Mouse (Mus musculus) neural tube, embryonic 11.5 days (tissue): ENCODE results near the gene Eno2. TPM values are rescaled to one million over a fixed set of nuclear protein-coding genes. Genes with fewer than 3 reads are reported as not detected.
A peak's percentile ranks its signal among the peaks of the same experiment; 100 is the strongest.

Experiments
- ATAC-seq: fragments of 200-750 bp; cut with Nextera tagmentation; 2 replicates; pipeline ENCODE4 v1.8.0; 2017; ENCODE audit warnings: moderate number of reproducible peaks, mild to moderate bottlenecking, moderate TSS enrichment, moderate library complexity; ENCODE audit not compliant: insufficient read depth, low FRiP score, low TSS enrichment
- DNase-seq: peaks from one replicate; pipeline ENCODE4 v3.0.0-alpha.2; 2015; ENCODE audit warnings: low spot score
- H3K27ac ChIP-seq: fragments of 300-500 bp; sonication (generic); 2 replicates; pipeline ENCODE4 v1.5.1; 2014; ENCODE audit warnings: low read depth, mild to moderate bottlenecking, low read length
- H3K27me3 ChIP-seq: fragments of 300-500 bp; sonication (generic); 2 replicates; pipeline ENCODE4 v1.6.1; 2014; ENCODE audit warnings: mild to moderate bottlenecking, low read length, mixed read lengths; ENCODE audit not compliant: control insufficient read depth, insufficient read depth
- H3K36me3 ChIP-seq: fragments of 300-500 bp; sonication (generic); 2 replicates; pipeline ENCODE4 v1.6.1; 2014; ENCODE audit warnings: mild to moderate bottlenecking, low read length, moderate library complexity, mixed read lengths; ENCODE audit not compliant: control insufficient read depth, insufficient read depth
- H3K4me1 ChIP-seq: fragments of 300-500 bp; sonication (generic); 2 replicates; pipeline ENCODE4 v1.6.1; 2014; ENCODE audit warnings: low read length, mixed read lengths; ENCODE audit not compliant: control insufficient read depth, insufficient read depth
- H3K4me2 ChIP-seq: fragments of 300-500 bp; sonication (generic); 2 replicates; pipeline ENCODE4 v1.6.1; 2014; ENCODE audit warnings: low read depth, mild to moderate bottlenecking, moderate library complexity
- H3K4me3 ChIP-seq: fragments of 300-500 bp; sonication (generic); 2 replicates; pipeline ENCODE4 v1.5.1; 2014; ENCODE audit warnings: low read depth, low read length
- H3K9ac ChIP-seq: fragments of 300-500 bp; sonication (generic); 2 replicates; pipeline ENCODE4 v1.6.1; 2014; ENCODE audit warnings: mild to moderate bottlenecking, low read length
- H3K9me3 ChIP-seq: fragments of 300-500 bp; sonication (generic); 2 replicates; pipeline ENCODE4 v1.6.1; 2016; ENCODE audit warnings: low read length; ENCODE audit not compliant: control insufficient read depth
- WGBS: fragments of 180-500 bp; shearing (Covaris S2); extraction: QIAGEN DNeasy Blood & Tissue Kit; methylation state at CpG from one replicate; pipeline ENCODE4 v1.1.7; 2014; 5-methylcytosine and 5-hydroxymethylcytosine counted together
- polyA plus RNA-seq: library from polyadenylated mRNA; unstranded; fragments of >200 nt; fragmentation: Nextera tagmentation; extraction: Ambion mirVana; gene quantifications from 2 replicates; pipeline ENCODE4 v1.2.1, GENCODE M21; 2014

Eno2 gene
- 8.5 and 9.8 TPM in 2 replicates for polyA plus RNA-seq

DNA sequence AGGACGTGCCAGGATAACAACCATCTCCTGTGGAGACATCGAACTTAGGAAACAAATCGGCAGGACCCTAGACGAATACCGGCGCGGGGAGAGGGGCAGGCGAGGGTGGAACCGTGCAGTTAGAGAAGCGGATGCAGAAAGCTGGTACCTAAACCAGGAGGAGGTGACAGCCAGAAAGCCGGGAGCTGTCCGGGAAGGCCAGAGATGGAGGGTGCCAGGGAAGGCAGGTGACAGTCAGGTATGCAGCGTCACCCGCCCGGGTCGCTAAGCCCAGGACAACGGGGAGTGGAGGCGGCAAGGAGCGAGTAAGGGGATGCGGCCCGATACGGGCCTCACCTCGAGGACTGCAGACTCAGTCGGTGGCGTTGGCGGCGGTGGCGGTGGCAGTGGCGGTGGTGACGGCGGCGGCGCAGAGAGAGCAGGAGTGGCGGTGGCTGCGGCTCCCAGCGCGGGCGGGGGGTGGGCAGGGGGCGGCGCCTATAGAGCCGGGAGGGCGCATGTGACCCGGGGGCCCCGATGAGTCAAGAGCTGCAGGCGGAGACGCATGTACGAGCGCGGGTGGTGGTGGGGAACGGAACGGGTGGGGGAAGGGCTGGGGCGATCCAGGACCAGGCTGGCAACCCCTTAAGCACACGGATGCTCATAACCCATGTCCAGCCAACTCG, at the start of gene Eno2:
Eno2 (minus strand) TSS at position 573 of the 665 bp plus-strand sequence.
- Histone ChIP-seq H3K36me3 (no peaks in the 10 kb centered on the region), H3K9me3 (no peaks in the 10 kb centered on the region), H3K9ac (peak within 1 kb of the TSS; percentile 64), H3K4me2 (peak within 1 kb of the TSS; percentile 86), H3K27me3 (peaks cover 10% of the 10 kb centered on the region), H3K27ac (no peak within 1 kb of the TSS), H3K4me3 (peak within 1 kb of the TSS; percentile 44), H3K4me1 (peaks cover 14% of the 10 kb centered on the region; the same call in 1 of the 2 replicates)
- WGBS, result under 1% methylated on average over 45 of the region's 54 CpGs
- DNase-seq (peak; percentile 63), ATAC-seq (peak; percentile 77)

DNA sequence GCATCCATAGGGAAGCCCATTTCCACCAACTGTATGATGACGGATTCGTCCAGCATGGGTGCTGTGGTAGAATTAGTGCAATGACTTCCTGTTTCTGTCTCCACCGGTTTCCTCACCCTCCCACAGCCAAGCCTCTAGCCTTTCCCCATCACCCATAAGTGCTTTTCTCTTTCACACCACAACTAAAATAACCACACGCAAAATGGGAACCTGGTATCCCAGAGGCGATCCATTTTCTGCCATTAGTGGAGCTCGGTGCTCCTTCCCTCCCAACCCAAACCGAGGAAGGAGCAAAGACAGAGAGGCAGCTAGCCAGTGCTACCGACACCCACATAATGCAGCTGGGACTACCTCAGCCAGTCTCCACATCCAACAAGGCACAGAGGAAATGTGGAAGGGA, 48.5 kb upstream of the Eno2 start:
- Histone ChIP-seq H3K4me2 (no peak overlapping the region), H3K4me1 (no peaks in the 10 kb centered on the region), H3K9me3 (no peaks in the 10 kb centered on the region), H3K27me3 (no peaks in the 10 kb centered on the region), H3K27ac (no peak overlapping the region), H3K4me3 (no peak overlapping the region), H3K9ac (no peak overlapping the region), H3K36me3 (peaks cover 28% of the 10 kb centered on the region)
- DNase-seq (no peak), ATAC-seq (no peak)
- 93% methylated on average over 8 of the region's 8 CpGs for WGBS

DNA sequence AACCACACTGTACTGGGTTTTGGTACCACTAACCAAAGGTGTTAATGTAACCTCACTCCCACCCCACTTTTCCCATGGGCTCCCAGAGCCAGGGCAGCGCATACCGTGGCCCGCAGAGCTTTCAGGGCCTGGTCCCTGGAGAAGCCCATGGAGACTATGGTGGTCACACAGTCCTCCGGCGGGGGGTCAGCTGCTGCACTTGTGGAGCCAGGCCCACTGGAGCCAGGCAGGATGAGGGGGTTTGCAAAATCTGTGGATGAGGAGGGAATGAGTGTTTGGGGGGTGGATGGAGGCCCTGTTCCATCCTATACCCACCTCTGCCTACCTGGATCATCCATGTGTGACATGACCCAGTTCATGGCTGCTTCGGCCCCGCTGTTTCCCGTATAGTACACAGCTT, 48.1 kb upstream of the Eno2 start:
- H3K9me3 ChIP-seq, result no peaks in the 10 kb centered on the region
- H3K36me3 ChIP-seq, result peaks cover 28% of the 10 kb centered on the region
- H3K27ac ChIP-seq, result no peak overlapping the region
- no peaks in the 10 kb centered on the region for H3K27me3 ChIP-seq
- H3K4me2 ChIP-seq, result no peak overlapping the region
- DNase-seq, result no peak
- no peak overlapping the region for H3K9ac ChIP-seq
- 94% methylated on average over 8 of the region's 8 CpGs for WGBS
- no peaks in the 10 kb centered on the region; the same call in 1 of the 2 replicates for H3K4me1 ChIP-seq
- no peak overlapping the region for H3K4me3 ChIP-seq
- no peak for ATAC-seq

DNA sequence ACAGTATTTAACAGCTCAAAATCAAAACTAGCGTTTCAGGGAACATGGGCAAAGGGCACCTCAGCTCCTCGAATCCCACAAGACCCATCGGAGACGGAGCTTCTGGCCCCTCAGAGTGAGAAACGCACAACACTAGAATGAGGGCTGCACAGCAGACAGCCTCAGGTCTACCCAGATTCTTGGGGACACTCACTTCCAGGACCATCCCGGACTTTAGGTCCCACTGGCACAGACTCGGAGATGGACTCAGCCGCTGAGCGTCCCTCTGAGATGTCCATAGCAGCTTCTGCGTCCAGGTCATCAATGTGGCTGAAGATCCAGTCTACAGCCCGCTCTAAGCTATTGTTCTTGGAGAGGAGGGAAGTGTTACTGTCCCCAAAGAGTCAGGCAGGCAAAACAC, 47.7 kb upstream of the Eno2 start:
- 95% methylated on average over 11 of the region's 11 CpGs for WGBS
- H3K9ac ChIP-seq, result no peak overlapping the region
- H3K4me1 ChIP-seq, result no peaks in the 10 kb centered on the region; the same call in 1 of the 2 replicates
- no peak overlapping the region for H3K4me2 ChIP-seq
- ATAC-seq (no peak), DNase-seq (no peak)
- no peaks in the 10 kb centered on the region for H3K27me3 ChIP-seq
- H3K9me3 ChIP-seq, result no peaks in the 10 kb centered on the region
- no peak overlapping the region for H3K4me3 ChIP-seq
- peaks cover 28% of the 10 kb centered on the region for H3K36me3 ChIP-seq
- H3K27ac ChIP-seq, result no peak overlapping the region

DNA sequence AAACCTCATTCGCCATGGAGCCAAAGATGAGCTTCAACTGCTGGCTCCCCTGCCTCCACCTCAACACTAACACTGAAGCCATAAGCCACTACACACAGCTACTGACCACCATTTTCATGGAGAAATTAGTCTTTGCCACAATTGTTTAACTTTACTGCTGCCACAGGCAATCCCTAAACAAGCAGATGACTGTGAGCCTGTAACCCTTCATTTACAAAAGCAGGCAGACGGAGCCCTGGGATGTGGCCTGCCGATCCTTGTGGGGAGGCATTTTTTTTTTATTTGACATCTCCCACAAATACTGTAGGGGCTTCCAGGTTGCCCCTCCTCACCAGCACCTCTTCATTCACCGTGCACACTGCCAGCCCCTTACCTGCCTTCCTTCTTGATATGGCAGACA, 47.1 kb upstream of the Eno2 start:
- no peak overlapping the region for H3K27ac ChIP-seq
- H3K4me3 ChIP-seq, result no peak overlapping the region
- H3K27me3 ChIP-seq, result no peaks in the 10 kb centered on the region
- no peak overlapping the region for H3K9ac ChIP-seq
- 83% methylated on average over 4 of the region's 4 CpGs for WGBS
- no peak for DNase-seq
- H3K4me1 ChIP-seq, result no peaks in the 10 kb centered on the region; the same call in 1 of the 2 replicates
- no peaks in the 10 kb centered on the region for H3K9me3 ChIP-seq
- H3K4me2 ChIP-seq, result no peak overlapping the region
- no peak for ATAC-seq
- peaks cover 30% of the 10 kb centered on the region for H3K36me3 ChIP-seq

DNA sequence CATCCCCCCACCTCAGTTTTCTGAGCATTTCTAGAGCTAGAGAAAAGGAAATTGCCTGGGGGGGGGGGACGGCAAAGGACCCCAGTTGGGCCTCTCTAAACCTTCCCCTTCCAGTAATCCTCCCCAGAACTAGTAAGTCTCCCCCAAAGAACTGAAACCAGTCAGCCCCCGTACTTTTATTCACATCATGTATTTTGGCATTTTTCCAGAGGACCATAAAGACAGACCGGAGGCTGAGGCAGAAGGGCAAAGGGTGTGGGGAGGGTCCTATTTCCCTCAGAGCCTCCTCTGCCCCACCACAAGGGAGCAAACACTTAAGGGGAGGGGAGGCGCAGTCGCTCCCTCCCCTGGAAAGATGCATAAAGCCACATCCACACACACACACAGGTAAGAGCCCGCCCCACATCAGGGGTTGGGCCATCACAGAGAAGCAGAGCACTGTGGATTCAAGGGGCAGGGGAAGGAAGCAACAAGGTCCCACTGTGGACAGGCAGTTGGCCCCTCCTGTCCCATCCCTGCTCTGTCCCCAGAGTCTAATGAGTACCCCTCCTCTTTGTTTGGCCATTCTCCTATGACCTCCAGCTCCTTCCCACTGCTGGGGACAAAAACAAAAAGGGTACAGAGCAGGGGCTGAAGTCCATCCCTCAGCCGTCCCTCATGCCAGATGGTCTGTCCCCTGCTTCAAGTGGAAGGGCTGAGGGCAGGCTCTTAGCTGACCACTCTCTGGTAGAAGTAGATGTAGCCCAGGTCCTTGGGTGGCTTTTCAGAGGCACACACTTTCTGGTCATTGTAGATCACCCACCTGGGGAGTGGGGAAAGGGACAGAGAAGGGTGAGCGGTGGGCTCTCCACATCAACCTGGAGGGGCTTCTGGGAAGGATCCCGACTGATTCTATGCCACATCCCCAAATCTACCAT, 45.6 kb upstream of the Eno2 start:
- no peak overlapping the region for H3K4me3 ChIP-seq
- H3K9ac ChIP-seq, result 0 out of 2 replicates have a peak overlapping the region, but pooled peaks have one; percentile 32
- H3K27me3 ChIP-seq, result no peaks in the 10 kb centered on the region
- peaks cover 27% of the 10 kb centered on the region for H3K36me3 ChIP-seq
- H3K4me2 ChIP-seq, result no peak overlapping the region
- H3K9me3 ChIP-seq, result no peaks in the 10 kb centered on the region
- no peak overlapping the region for H3K27ac ChIP-seq
- no peaks in the 10 kb centered on the region; the same call in none of the 2 replicates for H3K4me1 ChIP-seq
- ATAC-seq, result no peak
- 76% methylated on average over 9 of the region's 9 CpGs for WGBS
- DNase-seq, result no peak

- Histone ChIP-seq H3K4me1 (peaks cover 3% of the 10 kb centered on the region), H3K27ac (no peak overlapping the region; the same call in 1 of the 2 replicates)
Measured at GRCm38 (mm10) chr6:124814448-124814847, 45.0 kb upstream of the Eno2 start.

DNA sequence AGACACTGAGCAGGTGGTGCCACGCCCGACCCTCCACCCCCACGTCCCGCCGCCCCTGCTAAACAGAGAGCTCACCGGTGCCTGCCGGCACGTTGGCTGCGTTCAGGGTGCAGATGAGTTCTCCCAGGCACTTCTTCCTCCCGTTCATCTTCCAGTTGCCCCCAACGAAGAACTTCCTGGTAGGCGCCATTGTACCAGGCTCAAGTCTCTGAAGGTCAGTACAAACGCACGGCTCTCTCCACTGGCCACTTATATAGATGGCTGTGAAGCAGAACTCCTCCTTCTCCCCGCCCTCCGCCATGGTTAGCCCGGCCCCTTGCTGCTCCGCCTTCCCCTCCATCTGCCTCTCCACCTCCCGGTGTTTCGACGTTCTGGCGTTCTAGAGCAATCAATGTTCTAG, 44.5 kb upstream of the Eno2 start, which contains the start of gene Tpi1:
Tpi1 (minus strand) TSS at position 364 of the 400 bp plus-strand sequence.
- peaks cover 17% of the 10 kb centered on the region for H3K36me3 ChIP-seq
- H3K4me1 ChIP-seq, result peaks cover 7% of the 10 kb centered on the region
- peak within 1 kb of the TSS; percentile 75 for H3K9ac ChIP-seq
- H3K9me3 ChIP-seq, result no peaks in the 10 kb centered on the region
- peak; percentile 80 for ATAC-seq
- peak within 1 kb of the TSS; percentile 67 for H3K4me3 ChIP-seq
- H3K27me3 ChIP-seq, result no peaks in the 10 kb centered on the region
- peak; percentile 87 for DNase-seq
- 0% methylated on average over 22 of the region's 22 CpGs for WGBS
- peak within 1 kb of the TSS; percentile 87 for H3K4me2 ChIP-seq
- H3K27ac ChIP-seq, result peak within 1 kb of the TSS; percentile 72

More at GRCm38 (mm10) chr6:124814448-124814847, 45.0 kb upstream of the Eno2 start:
- Histone ChIP-seq H3K36me3 (peaks cover 20% of the 10 kb centered on the region), H3K9ac (peak overlapping the region; percentile 75; the same call in 1 of the 2 replicates), H3K27me3 (no peaks in the 10 kb centered on the region), H3K4me2 (peak overlapping the region; percentile 87), H3K9me3 (no peaks in the 10 kb centered on the region), H3K4me3 (peak overlapping the region; percentile 67)
- ATAC-seq (peak; percentile 32), DNase-seq (peak; percentile 19)
- 39% methylated on average over 8 of the region's 8 CpGs for WGBS
